ENCODE assay signal across 8 mouse cellular contexts in genomic region chr8:114018364-114018763, GRCm38 (mm10).
DNase-seq lines count a peak whose midpoint lies in the region; ATAC-seq lines count a peak whose summit lies in the region.
"Had no signal": no experiment of that assay in that cellular context is flagged by ENCODE, and none has a peak within 500 bp of the region (broad histone marks: within the 10 kb centered on the region; RNA-seq: fewer than 3 reads in every experiment).

No protein-coding gene starts in this region.

- intact Hi-C loops in left cerebral cortex, postnatal 4 days (cut with DNase I): no loop called here
- intact Hi-C loops in left cerebral cortex, postnatal 25 days (cut with DNase I): no loop called here
- intact Hi-C loops in heart, postnatal 10 days (cut with DNase I): no loop called here

- ATAC-seq in common myeloid progenitor, adult 5-6 weeks (replicated peaks; ENCODE audit: low read depth, poor library complexity, severe bottlenecking): peak; percentile 89

- peak; percentile 50 for DNase-seq in left cerebral cortex, postnatal 4 days
- DNase-seq in left cerebral cortex, postnatal 25 days (ENCODE audit: low spot score in 2 of 2): no peak
- DNase-seq in heart, postnatal 10 days: peak; percentile 16 to 21
- DNase-seq in lung, postnatal 10 days: peak; percentile 59
- no peak for DNase-seq in layer of hippocampus, adult 8-10 months (ENCODE audit: low spot score in 2 of 2)
- no peak for DNase-seq in right cerebral cortex, adult 18-20 months
- DNase-seq: gastrocnemius, postnatal 25 days had no signal

Comparison
In these comparisons a context has a peak if more than half of its experiments do, and no peak if none do; other contexts are left out.
1. DNase-seq: peak in left cerebral cortex, postnatal 4 days (single experiment), heart, postnatal 10 days (2 of 2) and lung, postnatal 10 days (single experiment); none in left cerebral cortex, postnatal 25 days (0 of 2), layer of hippocampus, adult 8-10 months (0 of 2) and right cerebral cortex, adult 18-20 months (single experiment).